Mouse (Mus musculus): ENCODE results near the gene Spata31d1d.
"Not testable (repeated sequence)": the region's sequence is repeated elsewhere in the genome, so short reads cannot be mapped to it uniquely, and the experiment has no call there.

The Spata31d1d gene

DNA sequence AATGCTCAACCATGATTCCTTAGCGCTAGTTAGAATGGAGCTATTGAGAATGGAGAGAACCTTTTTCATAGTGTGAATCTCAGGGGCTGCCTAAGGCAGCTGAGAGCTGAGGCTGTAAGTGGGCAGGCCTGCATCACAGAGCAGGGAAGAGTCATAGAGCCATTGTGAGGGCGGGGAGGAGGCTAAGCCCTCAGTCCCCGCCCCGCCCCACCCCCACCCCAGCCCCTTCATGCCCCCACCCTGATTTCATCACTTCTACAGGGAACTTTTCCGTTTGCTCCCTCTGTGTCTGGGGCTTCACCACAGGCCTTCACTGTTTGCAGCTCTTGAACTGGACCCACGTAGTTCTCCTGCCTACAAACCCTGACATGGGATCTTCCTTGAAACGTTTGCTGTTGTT is at the start of gene Spata31d1d:
Gene Spata31d1d, minus strand, starts transcription at position 101 of the 400 bp plus-strand sequence.
- DNase-seq (ENCODE audit: low read depth), result no peak

GRCm38 (mm10) chr13:59779744-59780264 is 48.3 kb upstream of the Spata31d1d start:
- not testable (repeated sequence) for DNase-seq (ENCODE audit: low read depth)

GRCm38 (mm10) chr13:59779213-59779612 is 47.7 kb upstream of the Spata31d1d start:
- DNase-seq (ENCODE audit: low read depth), result no peak

- no peak for DNase-seq (ENCODE audit: low read depth)
Observed at GRCm38 (mm10) chr13:59775168-59775567, 43.6 kb upstream of the Spata31d1d start.

DNA sequence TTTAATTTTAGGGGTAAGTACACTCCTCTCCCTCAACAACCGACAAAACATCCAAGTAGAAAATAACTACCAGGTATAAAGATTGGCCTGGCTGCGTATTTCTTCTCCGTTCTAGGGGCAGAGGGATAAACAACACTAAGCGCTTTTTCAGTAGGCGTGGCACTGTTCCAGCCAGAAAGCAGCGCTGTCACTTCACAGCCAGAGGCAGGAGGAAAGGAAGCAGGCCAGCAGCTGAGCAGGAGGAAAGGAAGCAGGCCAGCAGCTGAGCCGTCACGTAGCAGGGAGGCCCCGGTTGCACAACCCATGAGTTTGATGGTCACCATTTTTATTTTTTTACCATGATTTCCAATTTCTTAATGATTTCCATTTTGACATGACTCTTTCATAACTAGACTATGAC is 39.7 kb upstream of the Spata31d1d start:
- peak; percentile 71 for DNase-seq (ENCODE audit: low read depth)

- DNase-seq (ENCODE audit: low read depth), result no peak
Observed at GRCm38 (mm10) chr13:59770847-59771246, 39.3 kb upstream of the Spata31d1d start.

- DNase-seq (ENCODE audit: low read depth), result peak; percentile 41
Observed at GRCm38 (mm10) chr13:59770164-59770562, 38.6 kb upstream of the Spata31d1d start.

- DNase-seq (ENCODE audit: low read depth), result peak; percentile 92
Observed at GRCm38 (mm10) chr13:59769296-59770163, 38.0 kb upstream of the Spata31d1d start, which contains the start of gene Isca1. TSS of gene Isca1 (minus strand) at chr13:59769810.

DNA sequence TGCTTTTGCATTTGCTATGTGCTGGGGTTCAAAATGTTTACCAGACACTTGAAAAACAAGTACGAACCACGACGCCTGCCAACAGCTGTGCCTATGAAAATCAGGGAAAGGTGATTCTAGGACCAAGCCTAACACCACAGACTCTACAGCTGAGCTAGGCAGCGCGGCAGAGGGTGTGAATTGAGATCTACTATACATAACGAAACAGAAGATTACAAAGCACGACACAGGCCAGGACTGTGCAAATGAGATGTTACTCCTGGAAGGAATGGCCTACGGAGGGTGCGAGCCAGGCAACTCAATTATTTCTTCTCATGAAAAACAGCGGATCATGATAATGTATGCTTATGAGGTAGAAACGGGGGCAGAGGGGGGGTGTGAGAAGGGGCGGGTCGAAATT is 37.0 kb upstream of the Spata31d1d start:
- DNase-seq (ENCODE audit: low read depth), result no peak

DNA sequence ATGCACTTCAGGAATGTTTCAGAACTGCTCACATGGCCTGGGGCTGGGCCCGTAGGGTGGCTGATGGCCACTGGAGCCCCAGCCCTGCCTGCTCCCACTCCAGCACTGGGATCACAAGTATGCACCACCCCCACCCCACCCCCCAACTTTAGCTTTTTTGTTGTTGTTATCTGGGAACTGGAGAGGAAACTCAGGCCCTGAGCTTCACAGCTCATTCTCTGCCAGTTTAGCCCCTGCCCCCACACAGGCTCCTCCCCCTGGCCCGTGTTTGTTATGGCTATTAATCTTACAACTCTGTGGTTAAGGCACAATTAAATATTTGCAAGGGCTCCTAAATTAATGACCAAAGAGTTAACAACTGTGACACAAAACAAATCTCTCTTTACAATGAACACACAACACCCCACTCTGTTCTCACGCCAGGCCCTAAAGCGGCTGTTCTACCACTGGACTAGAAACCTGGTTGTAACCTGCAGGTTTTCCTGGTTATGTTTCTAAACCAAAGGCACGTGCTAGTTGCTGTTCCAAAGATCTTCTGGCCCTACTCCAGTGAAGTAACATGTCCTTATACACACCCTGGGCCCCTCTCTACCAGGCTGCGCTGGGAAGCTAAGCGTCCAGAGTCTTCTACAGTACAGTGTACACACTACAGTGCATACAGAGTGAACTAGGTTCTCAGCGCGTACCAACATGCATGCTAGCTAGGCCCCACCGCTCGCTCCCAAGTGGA is 35.4 kb upstream of the Spata31d1d start:
- no peak for DNase-seq (ENCODE audit: low read depth)

- DNase-seq (ENCODE audit: low read depth), result no peak
Observed at GRCm38 (mm10) chr13:59762791-59763190, 31.2 kb upstream of the Spata31d1d start.

DNA sequence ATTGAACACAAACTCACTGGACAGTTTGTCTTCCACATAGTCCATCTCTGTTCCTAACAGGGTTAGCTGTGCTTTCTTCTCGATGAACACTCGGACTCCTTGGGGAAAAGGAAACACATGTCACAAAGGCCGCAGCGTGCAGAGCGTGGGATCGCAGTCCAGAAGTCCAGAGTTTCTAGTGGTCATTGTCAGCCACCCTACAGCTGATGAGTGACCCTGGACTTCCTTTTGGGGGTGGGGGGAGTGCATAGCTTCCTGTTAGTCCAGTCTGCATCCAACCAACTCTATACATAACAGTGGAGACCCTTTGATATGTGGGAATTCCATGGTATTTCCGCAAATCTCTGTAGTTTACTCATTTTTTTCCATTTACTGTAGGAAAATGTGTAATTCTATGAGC is 25.4 kb upstream of the Spata31d1d start:
- no peak for DNase-seq (ENCODE audit: low read depth)

DNA sequence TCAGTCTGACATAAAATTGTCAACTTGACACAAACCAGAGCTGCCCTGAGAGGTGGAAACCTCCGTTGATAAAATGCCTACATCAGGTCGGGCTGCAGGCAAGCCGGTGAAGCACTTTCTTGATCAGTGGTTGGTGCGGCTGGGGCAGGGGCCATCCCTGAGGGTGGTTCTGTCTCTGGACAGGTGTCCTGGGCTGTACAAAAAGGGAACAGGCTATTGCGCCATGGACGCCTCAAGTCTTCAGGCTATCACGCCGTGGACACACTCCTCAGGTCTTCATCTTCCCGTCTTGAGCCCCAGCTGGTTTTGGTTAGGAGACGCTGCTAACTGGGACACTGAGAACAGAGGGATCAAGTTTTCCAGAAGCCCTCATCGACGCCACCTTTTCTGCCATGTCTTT is 18.8 kb upstream of the Spata31d1d start:
- no peak for DNase-seq (ENCODE audit: low read depth)

- no peak for DNase-seq (ENCODE audit: low read depth)
Observed at GRCm38 (mm10) chr13:59746711-59747110, 15.2 kb upstream of the Spata31d1d start, which contains the start of gene 1700014D04Rik. TSS of gene 1700014D04Rik (minus strand) at chr13:59746752.

DNA sequence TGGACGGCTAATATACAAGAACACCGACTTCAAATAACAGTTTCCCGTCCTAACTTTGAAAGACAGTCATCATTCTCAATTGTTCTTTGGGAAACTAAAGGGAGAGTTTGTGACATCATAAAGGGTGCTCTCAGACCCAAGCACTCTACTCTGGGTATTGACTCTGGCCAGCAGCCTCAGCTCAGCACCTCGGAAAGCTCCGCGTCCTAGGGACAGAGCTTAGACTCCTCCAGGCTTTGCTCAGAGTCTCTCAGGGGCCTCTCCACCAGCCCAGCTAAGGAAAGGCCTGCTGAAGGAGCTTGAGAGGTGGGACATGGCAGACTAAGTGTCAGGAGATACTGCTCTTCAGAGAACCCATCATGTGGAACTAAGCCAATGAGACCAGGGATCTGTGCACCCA is 14.6 kb upstream of the Spata31d1d start:
- DNase-seq (ENCODE audit: low read depth), result no peak

- DNase-seq (ENCODE audit: low read depth), result no peak
Observed at GRCm38 (mm10) chr13:59745462-59745861, 13.9 kb upstream of the Spata31d1d start.

DNA sequence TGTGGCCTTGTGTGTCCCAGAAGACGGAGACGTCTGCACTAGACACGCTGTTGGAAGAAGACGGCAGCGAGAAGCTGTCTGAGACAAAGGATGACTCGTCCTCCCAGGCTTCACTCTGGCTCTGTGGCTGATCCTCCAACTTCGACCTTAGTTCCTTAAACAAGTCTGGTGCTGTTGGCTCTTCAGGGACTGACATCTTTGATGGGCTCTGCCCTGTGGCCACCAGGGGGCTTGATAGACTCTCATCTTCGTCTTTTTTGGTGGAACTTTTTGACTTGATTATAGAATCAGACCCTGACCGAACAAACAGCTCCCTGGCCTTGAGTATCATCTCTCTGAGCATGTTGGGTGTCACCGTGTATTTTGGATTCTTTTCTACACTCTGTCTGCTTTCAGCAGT is 10.1 kb upstream of the Spata31d1d start:
- no peak for DNase-seq (ENCODE audit: low read depth)

GRCm38 (mm10) chr13:59741096-59741495 is 9.5 kb upstream of the Spata31d1d start:
- no peak for DNase-seq (ENCODE audit: low read depth)

- no peak for DNase-seq (ENCODE audit: low read depth)
Observed at GRCm38 (mm10) chr13:59739397-59739796, 7.8 kb upstream of the Spata31d1d start.

DNA sequence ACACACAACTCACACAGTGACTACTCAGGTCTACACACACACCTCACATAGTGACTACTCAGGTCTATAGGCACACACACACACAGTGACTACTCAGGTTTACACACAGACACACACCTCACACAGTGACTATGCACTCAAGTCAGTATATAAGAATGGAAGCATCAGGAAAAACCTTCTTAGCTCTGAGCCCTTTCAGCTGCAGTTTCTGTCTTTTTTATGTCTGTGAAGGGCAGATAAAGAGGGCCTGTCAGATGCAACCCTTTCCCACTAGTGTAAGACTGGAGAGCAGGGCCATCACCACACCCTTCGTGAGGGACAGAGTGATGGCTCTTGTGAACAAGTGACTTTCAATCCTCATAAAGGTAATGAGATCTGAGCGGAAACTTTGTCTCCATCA is 6.9 kb upstream of the Spata31d1d start:
- DNase-seq (ENCODE audit: low read depth), result no peak

GRCm38 (mm10) chr13:59735190-59735589 is 3.6 kb upstream of the Spata31d1d start:
- peak; percentile 22 for DNase-seq (ENCODE audit: low read depth)

DNA sequence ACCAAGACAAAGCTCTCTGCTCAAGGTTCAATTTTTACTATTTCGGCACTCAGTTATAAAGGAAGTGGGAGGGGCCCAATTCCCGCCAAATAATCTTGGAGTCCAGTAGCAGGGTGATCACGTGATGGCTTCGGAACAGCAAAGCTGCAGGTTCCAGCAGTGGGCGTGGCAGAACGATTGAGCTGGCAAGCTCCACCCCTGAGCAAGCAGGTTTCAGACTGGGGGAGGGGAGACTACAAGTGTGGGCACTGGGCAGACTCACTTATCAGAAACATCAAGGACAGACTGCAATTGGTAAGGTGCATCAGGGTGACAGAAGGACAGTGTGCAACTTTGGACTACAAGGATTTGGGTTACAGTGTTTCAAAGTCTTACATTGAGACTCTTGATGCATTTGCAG is 2.8 kb upstream of the Spata31d1d start:
- not testable (repeated sequence) for DNase-seq (ENCODE audit: low read depth)

DNA sequence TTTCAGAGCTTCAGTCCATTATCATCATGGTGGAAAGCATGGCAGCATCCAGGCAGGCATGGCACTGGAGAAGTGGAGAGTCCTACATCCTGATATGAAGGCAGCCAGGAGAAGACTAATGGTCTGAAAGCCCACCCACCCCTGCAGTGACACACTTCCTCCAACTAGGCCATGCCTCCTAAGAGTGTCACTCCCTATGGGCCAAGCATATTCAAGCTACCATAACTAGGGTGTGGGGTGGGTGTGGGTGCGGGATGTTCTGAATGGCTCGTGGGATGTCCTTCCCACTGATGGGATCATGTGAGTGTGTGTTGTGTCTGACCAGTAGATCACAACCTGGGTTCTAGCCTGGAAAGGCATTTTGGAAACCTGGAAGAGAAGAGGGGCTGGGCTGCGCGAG is 2.4 kb upstream of the Spata31d1d start:
- DNase-seq (ENCODE audit: low read depth), result no peak

All from fibroblast of lung, adult 2 months (primary cell).